Mouse (Mus musculus) erythroblast, embryonic 14.5 days (primary cell): ENCODE measurements around the gene Tmem131. TPM values are rescaled to one million over a fixed set of nuclear protein-coding genes. Genes with fewer than 3 reads are reported as not detected.

ENCODE experiments used
- H3K27me3 ChIP-seq: 2 replicates; pipeline ENCODE4 v1.6.1; 2012; ENCODE audit warnings: inconsistent platforms; ENCODE audit not compliant: control insufficient read depth
- H3K36me3 ChIP-seq: 2 replicates; pipeline ENCODE4 v1.6.1; 2012; ENCODE audit warnings: mild to moderate bottlenecking, inconsistent platforms; ENCODE audit not compliant: control insufficient read depth
- H3K4me1 ChIP-seq: 2 replicates; pipeline ENCODE4 v1.6.1; 2012; ENCODE audit warnings: inconsistent platforms; ENCODE audit not compliant: control insufficient read depth
- H3K4me3 ChIP-seq: replicated peaks from 2 replicates; pipeline ENCODE3; 2012; ENCODE audit warnings: moderate library complexity, mild to moderate bottlenecking, inconsistent platforms
- H3K9me3 ChIP-seq: 2 replicates; pipeline ENCODE4 v1.6.1; 2012; ENCODE audit warnings: low read length, inconsistent platforms, mixed read lengths; ENCODE audit not compliant: control insufficient read depth
- GATA1 ChIP-seq: IDR thresholded peaks from 2 replicates; pipeline ENCODE4 v1.6.1; 2012; ENCODE audit warnings: low read length, inconsistent platforms, mixed read lengths
- TAL1 ChIP-seq: IDR thresholded peaks from 3 replicates; pipeline ENCODE4 v1.6.1; 2012; ENCODE audit warnings: low read length, inconsistent platforms, mixed read lengths
- polyA plus RNA-seq: library from polyadenylated mRNA; stranded (reverse); fragments of >175 nt; gene quantifications from 2 replicates; pipeline ENCODE4 v1.2.3, GENCODE M21; 2012

Gene Tmem131
- polyA plus RNA-seq, 1 experiment, result 7.8 TPM

GRCm38 (mm10) chr1:36923911-36924310 is 19.6 kb downstream of the Tmem131 start:
- peaks cover 59% of the 10 kb centered on the region for H3K36me3 ChIP-seq
- TF ChIP-seq GATA1, result no peak
- no peak for TF ChIP-seq TAL1
- H3K4me1 ChIP-seq, result peaks cover 96% of the 10 kb centered on the region
- no peaks in the 10 kb centered on the region for H3K27me3 ChIP-seq
- no peak overlapping the region for H3K4me3 ChIP-seq
- no peaks in the 10 kb centered on the region for H3K9me3 ChIP-seq

DNA sequence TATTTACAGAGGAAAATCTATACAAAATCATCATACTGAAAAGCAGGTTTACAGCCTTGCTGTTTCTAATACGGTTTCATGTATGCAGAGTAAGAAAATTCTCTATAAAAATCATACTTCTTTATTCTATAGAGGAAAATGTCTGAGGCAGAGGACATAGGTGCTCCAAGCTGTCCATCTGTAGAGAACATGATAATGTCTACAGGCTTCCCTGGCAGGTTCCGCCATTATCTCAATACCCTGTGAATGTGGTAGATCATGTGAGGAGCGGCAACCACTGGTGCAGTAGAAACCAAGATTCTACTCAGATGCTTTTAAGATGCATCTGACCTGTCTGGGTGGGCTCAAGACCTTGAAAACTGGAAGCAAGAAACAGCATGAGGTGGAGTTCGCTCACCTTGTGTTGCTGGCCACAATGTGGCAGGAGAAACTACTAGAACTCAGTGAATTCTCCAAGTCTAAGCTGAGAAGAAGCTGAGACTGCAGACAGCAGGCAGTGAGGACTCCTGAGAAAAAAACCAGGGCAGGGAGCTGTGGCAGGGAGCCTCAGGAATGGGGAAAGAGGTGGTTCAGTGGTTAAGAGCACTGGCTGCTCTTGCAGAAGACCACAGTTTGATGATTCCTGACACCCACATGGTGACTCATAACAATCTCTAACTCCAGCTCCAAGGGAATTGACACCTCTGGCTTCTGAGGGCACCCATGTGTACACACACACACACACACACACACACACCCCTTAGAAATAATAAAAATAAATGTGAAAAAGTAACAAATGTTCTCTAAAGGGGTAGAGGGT is 20.6 kb downstream of the Tmem131 start:
- no peaks in the 10 kb centered on the region for H3K27me3 ChIP-seq
- peaks cover 97% of the 10 kb centered on the region for H3K4me1 ChIP-seq
- no peak for TF ChIP-seq GATA1
- TF ChIP-seq TAL1, result 0 out of 3 replicates have a peak, but pooled peaks have one; percentile 12
- peak overlapping the region; percentile 54 for H3K4me3 ChIP-seq
- H3K36me3 ChIP-seq, result peaks cover 61% of the 10 kb centered on the region
- no peaks in the 10 kb centered on the region for H3K9me3 ChIP-seq

- Histone ChIP-seq H3K4me3 (peak overlapping the region; percentile 54), H3K36me3 (peaks cover 70% of the 10 kb centered on the region), H3K27me3 (no peaks in the 10 kb centered on the region), H3K4me1 (peaks cover 99% of the 10 kb centered on the region), H3K9me3 (no peaks in the 10 kb centered on the region)
- no peak for TF ChIP-seq TAL1
These were observed 21.7 kb downstream of the Tmem131 start for GRCm38 (mm10) chr1:36921614-36922393.

DNA sequence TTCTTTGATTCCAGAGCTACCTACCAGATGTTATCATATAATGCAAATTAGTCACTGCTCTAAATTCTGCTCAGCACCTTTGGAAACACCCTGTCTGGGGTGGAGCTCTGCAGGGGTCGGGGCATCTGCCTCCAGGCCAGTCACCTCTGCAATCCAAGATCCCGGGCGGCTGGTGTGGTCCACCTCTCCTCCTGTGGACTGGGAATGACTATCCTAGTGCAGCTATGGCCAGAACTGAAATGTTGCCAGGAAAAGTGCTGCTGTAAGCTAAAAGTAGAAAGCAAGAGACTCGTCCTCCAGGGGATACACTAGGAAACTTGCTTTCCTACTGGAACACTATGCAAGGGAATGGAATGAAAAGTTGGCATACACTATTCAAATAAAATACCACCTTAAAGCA is 22.7 kb downstream of the Tmem131 start:
- Histone ChIP-seq H3K36me3 (peaks cover 76% of the 10 kb centered on the region), H3K4me3 (peak overlapping the region; percentile 54), H3K9me3 (no peaks in the 10 kb centered on the region), H3K4me1 (peaks cover 99% of the 10 kb centered on the region), H3K27me3 (no peaks in the 10 kb centered on the region)
- TF ChIP-seq TAL1 (no peak), GATA1 (no peak)

- H3K9me3 ChIP-seq, result no peaks in the 10 kb centered on the region
- peaks cover 80% of the 10 kb centered on the region for H3K36me3 ChIP-seq
- H3K4me1 ChIP-seq, result peaks cover 99% of the 10 kb centered on the region
- peak overlapping the region; percentile 54 for H3K4me3 ChIP-seq
- TF ChIP-seq GATA1, result peak; percentile 99
- peak; percentile 49; the same call in 2 of the 3 replicates for TF ChIP-seq TAL1
- H3K27me3 ChIP-seq, result no peaks in the 10 kb centered on the region
These were observed 23.2 kb downstream of the Tmem131 start for GRCm38 (mm10) chr1:36920154-36920716.

DNA sequence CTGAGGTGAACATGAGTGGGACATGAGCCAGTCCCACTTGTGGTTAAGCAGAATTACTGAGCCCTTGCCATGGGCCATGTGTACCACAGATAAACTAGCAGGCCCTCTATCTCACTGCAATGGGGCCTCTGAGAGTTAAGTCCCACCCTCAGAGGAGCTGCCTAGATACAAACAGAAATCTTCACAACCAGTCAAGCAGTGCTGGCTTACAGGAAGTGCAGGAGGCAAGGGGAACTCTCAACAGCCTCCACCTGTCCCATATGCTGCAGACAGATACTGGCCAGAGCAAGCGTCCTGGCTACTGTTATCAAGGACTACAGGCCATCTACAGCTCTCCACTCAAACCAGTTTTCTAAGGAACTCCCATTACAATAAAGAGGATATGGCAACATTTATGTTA is 23.7 kb downstream of the Tmem131 start:
- TF ChIP-seq TAL1 (peak; percentile 97), GATA1 (peak; percentile 91)
- Histone ChIP-seq H3K4me3 (peak overlapping the region; percentile 54), H3K27me3 (no peaks in the 10 kb centered on the region), H3K4me1 (peaks cover 100% of the 10 kb centered on the region), H3K36me3 (peaks cover 82% of the 10 kb centered on the region), H3K9me3 (no peaks in the 10 kb centered on the region)

DNA sequence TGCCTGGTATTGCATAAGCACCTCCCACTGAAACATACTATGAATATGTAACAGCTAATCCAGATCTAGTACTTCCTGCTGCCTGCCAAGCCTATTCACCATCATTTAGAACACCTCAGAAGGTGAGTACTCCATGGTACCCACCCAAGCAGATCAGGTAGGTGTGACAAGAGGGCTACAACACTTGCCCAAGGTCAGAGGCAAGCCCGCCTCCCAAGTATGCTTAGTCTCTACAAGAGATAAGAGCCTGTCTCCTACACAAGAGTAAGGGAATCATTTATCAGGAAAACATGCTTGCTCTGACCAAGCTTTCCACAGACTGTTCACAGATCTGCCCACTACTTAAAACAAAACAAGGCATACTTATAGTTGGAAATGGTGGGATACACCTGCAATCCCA is 26.0 kb downstream of the Tmem131 start:
- H3K36me3 ChIP-seq, result peaks cover 78% of the 10 kb centered on the region
- peaks cover 98% of the 10 kb centered on the region for H3K4me1 ChIP-seq
- H3K9me3 ChIP-seq, result no peaks in the 10 kb centered on the region
- peak; percentile 6; the same call in 1 of the 2 replicates for TF ChIP-seq GATA1
- TF ChIP-seq TAL1, result no peak
- no peaks in the 10 kb centered on the region for H3K27me3 ChIP-seq
- peak overlapping the region; percentile 32 for H3K4me3 ChIP-seq

DNA sequence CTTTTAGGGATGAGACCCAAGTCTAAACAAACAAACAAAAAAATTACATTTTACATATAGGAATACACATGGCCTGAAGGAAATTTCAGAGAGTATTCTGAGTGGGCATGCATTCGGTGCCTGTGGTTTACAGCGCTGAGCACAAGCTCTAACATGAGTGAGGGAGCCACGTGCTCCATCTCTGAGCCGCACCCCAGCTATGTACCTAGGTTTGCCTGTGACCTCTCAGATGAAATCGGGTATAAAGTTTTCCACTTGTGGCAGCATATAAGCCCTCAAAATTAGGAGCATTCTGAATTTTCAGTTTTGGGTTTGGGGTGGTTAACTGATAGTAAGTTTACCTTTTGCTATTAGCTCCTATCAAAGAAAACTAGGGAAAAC is 28.3 kb downstream of the Tmem131 start:
- TF ChIP-seq GATA1 (no peak), TAL1 (no peak)
- H3K9me3 ChIP-seq, result no peaks in the 10 kb centered on the region
- no peak overlapping the region for H3K4me3 ChIP-seq
- peaks cover 67% of the 10 kb centered on the region for H3K36me3 ChIP-seq
- no peaks in the 10 kb centered on the region for H3K27me3 ChIP-seq
- peaks cover 89% of the 10 kb centered on the region for H3K4me1 ChIP-seq
